Mouse (Mus musculus): ENCODE measurements around the gene Sox8. TPM values are rescaled to one million over a fixed set of nuclear protein-coding genes. Genes with fewer than 3 reads are reported as not detected.

Gene Sox8
- 0.36 and 0.58 TPM in 2 replicates for polyA plus RNA-seq (2012; rRNA removed)

GRCm38 (mm10) chr17:25570648-25571452 lies at the start of gene Sox8:
TSS of gene Sox8 (minus strand) at chr17:25570686.
- 2% methylated on average over 61 of the region's 61 CpGs for WGBS
- DNase-seq (ENCODE audit: low read depth, low spot score) = no peak

DNA sequence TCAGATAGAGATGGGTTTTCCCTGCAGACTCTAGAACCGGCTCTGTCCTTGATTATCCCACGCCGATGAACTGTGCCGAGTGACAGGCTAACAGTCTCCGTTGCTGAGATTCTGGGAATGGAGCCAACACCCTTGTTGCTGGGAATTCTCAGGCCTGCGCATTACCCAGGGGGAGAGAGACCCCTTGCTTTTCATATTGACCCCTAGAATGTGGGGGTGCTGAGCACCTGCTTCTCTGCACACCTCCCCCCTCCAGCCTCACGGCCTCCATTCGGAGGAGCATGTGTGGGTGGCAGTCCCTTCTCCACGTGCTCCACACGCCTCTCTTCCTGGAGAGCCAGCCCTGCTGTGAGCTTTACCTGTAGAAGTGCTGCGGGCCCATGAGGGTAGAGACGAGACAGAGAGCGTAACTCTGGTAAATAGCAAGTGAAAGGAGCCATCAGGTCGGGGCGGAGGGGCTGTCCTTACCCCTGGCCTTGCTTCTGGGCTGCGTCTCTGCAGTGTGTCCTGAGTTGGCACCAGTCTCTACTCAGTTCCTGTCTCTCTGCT lies 48.1 kb upstream of the Sox8 start:
- WGBS = 73% methylated on average over 16 of the region's 16 CpGs
- no peak for DNase-seq (ENCODE audit: low read depth, low spot score)

GRCm38 (mm10) chr17:25614723-25615510 lies 44.4 kb upstream of the Sox8 start:
- 89% methylated on average over 10 of the region's 10 CpGs for WGBS
- DNase-seq (ENCODE audit: low read depth, low spot score) = no peak

DNA sequence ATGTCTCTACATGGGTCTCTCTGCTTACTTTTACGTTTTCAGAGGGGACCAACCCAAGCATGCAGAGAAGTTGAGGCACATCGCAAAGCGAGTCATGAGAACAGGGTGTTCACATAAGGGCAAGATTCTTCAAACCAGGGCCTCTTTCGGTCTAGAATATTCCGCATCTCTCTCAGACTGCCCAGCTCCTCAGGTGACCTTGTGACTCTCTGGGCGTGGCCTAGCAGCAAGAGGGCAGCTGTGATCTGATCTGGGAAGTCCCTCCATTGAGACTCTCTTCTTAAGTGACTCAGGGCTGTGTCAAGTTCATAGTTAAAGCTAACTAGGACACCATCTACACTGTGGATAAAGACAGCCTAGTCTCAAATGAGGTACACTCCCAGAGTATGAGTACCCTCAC lies 42.8 kb upstream of the Sox8 start:
- 91% methylated on average over 6 of the region's 6 CpGs for WGBS
- DNase-seq (ENCODE audit: low read depth, low spot score) = no peak

- no peak for DNase-seq (ENCODE audit: low read depth, low spot score)
- 77% methylated on average over 9 of the region's 9 CpGs for WGBS
Observed at GRCm38 (mm10) chr17:25612537-25612936, 42.1 kb upstream of the Sox8 start.

- 53% methylated on average over 9 of the region's 9 CpGs for WGBS
- DNase-seq (ENCODE audit: low read depth, low spot score) = no peak
Observed at GRCm38 (mm10) chr17:25610151-25610550, 39.7 kb upstream of the Sox8 start.

GRCm38 (mm10) chr17:25609506-25609828 lies 39.0 kb upstream of the Sox8 start:
- 90% methylated on average over 3 of the region's 3 CpGs for WGBS
- no peak for DNase-seq (ENCODE audit: low read depth, low spot score)

DNA sequence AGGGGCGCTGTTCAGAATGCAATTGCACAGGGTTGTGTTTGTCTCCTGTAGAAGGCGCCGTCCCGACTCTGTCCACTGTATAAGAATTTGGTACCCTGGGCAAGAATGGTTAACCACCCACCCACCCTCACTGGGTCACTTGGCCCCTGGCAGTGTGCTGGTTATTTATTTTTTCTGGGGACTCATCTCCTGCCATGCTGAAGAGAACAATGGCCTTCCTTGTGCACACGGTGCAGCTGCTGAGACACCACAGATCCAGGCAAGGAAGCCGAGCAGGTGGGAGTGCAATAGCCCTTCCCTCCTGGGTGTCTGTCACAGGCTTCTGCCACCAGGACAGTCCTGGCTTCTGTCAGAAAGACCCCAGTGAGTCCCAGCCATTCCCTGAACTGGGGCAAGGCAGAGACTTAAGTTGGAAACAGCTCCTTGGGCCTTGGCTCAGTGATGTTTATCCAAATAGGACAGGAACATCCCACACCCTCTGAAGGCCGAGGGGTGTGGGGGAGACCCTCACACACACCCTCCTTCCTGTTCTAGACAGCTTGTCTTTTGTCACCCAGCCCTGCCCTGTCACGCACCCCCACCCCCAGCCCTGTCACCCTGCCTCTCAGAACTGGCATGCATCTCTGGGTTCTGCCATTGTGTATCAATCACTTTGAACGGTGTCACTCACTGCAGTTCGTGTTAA lies 38.5 kb upstream of the Sox8 start:
- DNase-seq (ENCODE audit: low read depth, low spot score) = no peak
- WGBS = 60% methylated on average over 10 of the region's 10 CpGs

DNA sequence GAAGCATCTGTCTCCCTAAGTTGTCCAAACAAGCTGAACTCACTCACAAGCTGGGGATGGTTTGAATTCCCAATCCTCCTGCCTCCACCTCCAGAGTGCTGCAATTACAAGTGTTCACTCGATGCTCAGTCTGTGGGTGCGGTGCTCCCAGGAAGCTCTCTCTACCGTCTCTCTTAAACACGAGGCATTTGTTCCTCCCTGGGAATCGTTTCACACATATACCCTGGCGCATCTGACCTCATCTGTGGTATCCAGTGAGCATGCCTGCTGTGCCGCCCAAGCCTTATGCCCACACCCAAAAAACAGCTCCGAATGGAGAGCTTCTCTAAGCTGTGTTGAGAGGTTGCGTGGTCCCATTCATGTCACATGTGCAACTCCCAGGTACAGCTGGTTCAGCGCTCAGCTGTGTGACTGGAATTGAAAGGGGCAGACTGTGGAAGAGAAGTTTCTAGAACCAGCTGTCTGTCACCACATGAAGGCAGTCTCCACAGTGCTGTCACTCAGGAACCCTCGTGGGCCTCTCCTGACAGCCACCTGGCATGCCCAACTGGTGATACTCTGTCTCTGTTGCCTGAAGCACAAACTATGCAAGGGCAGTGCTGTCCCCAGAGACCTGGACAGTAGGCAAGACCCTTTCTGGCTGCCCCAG lies 37.8 kb upstream of the Sox8 start:
- DNase-seq (ENCODE audit: low read depth, low spot score) = no peak
- 84% methylated on average over 11 of the region's 11 CpGs for WGBS

- no peak for DNase-seq (ENCODE audit: low read depth, low spot score)
- WGBS = 27% methylated on average over 5 of the region's 5 CpGs
Observed at GRCm38 (mm10) chr17:25604234-25604633, 33.7 kb upstream of the Sox8 start.

GRCm38 (mm10) chr17:25602366-25602765 lies 31.9 kb upstream of the Sox8 start:
- 75% methylated on average over 8 of the region's 8 CpGs for WGBS
- no peak for DNase-seq (ENCODE audit: low read depth, low spot score)

GRCm38 (mm10) chr17:25597537-25597936 lies 27.1 kb upstream of the Sox8 start:
- WGBS = 70% methylated on average over 3 of the region's 3 CpGs
- DNase-seq (ENCODE audit: low read depth, low spot score) = no peak

DNA sequence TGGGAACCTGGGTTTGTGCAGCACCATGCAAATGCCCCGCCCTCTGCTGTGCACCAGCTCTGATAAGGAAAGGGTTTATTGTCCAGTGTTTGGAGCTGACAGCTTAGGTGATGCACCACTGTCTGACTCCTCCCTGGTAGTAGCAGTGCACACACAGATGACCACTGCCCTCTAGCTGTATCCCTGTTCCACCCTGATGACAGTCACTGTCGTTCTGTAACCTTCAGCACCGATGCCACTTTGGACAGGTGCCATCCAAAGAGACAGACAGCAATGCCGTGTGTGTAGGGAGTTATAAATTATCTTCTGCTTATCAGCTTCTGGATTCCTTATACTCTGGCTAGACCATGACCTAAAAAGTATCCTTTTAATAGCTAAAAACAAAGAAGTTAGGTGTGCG lies 25.0 kb upstream of the Sox8 start:
- WGBS = 54% methylated on average over 5 of the region's 5 CpGs
- DNase-seq (ENCODE audit: low read depth, low spot score) = no peak

- no peak for DNase-seq (ENCODE audit: low read depth, low spot score)
- 73% methylated on average over 22 of the region's 22 CpGs for WGBS
Observed at GRCm38 (mm10) chr17:25593411-25594261, 23.1 kb upstream of the Sox8 start.

DNA sequence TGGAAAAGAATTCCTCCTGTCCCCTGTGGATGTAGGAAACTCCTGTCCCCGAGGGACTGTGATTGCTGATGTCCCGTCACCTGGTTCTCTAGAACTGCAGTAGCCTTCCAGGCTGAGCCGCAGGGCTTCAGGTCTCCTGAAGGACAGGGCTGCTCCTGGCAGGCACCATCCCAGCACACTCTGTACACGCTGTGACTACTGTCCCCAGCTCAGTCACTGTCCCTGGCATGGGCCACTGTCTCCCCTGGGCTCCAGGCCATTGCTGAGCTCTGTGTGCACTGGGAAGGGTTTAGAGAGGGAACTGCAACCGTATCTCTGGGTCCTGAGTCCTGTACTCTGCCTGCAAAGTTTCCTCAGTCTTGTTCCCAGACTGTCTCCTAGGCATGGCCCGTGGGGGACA lies 21.9 kb upstream of the Sox8 start:
- DNase-seq (ENCODE audit: low read depth, low spot score) = no peak
- WGBS = 89% methylated on average over 6 of the region's 6 CpGs

GRCm38 (mm10) chr17:25590985-25591384 lies 20.5 kb upstream of the Sox8 start:
- WGBS = 88% methylated on average over 4 of the region's 4 CpGs

DNA sequence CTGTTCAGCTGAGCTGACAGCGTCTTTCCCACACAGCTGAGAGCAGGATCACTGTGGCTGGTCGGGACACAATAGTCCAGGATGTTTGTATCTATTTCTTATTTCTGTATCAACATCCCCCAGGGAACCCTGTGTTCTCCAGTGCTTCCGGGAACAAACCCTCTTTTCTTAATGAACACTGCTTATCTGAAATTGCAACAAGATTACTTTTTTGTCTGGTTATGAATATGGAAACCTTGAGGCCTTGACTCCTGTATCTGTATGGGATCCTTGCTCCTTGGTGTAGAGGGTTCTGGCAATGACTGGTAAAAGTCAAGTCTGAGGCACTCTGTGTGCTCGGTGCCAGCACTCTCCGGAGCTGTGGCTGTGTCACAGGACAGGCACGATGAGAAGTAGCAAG lies 19.6 kb upstream of the Sox8 start:
- DNase-seq (ENCODE audit: low read depth, low spot score) = no peak
- 92% methylated on average over 6 of the region's 6 CpGs for WGBS

More at GRCm38 (mm10) chr17:25590985-25591384, 20.5 kb upstream of the Sox8 start:
- no peak for DNase-seq (ENCODE audit: low read depth, low spot score)

- DNase-seq (ENCODE audit: low read depth, low spot score) = no peak
Observed at GRCm38 (mm10) chr17:25584646-25585045, 14.2 kb upstream of the Sox8 start.

GRCm38 (mm10) chr17:25583858-25584257 lies 13.4 kb upstream of the Sox8 start:
- DNase-seq (ENCODE audit: low read depth, low spot score) = no peak

More at GRCm38 (mm10) chr17:25584646-25585045, 14.2 kb upstream of the Sox8 start:
- WGBS = 94% methylated on average over 9 of the region's 9 CpGs

More at GRCm38 (mm10) chr17:25583858-25584257, 13.4 kb upstream of the Sox8 start:
- 79% methylated on average over 8 of the region's 8 CpGs for WGBS
